Mouse (Mus musculus) forebrain, embryonic 15.5 days (tissue): ENCODE measurements around the gene Fgfr2. TPM values are rescaled to one million over a fixed set of nuclear protein-coding genes. Genes with fewer than 3 reads are reported as not detected.
A peak's percentile ranks its signal among the peaks of the same experiment; 100 is the strongest.

Experiments used
- ATAC-seq: fragments of 200-750 bp; cut with Nextera tagmentation; replicated peaks from 2 replicates; pipeline ENCODE4 v1.8.0; 2017; ENCODE audit warnings: mild to moderate bottlenecking, moderate TSS enrichment, moderate library complexity
- H3K27ac ChIP-seq: fragments of 300-500 bp; sonication (generic); replicated peaks from 2 replicates; pipeline ENCODE4 v1.5.1; 2015; ENCODE audit warnings: mild to moderate bottlenecking, inconsistent platforms
- H3K27me3 ChIP-seq: fragments of 300-500 bp; sonication (generic); 2 replicates; pipeline ENCODE4 v1.6.1; 2015; ENCODE audit warnings: inconsistent platforms
- H3K36me3 ChIP-seq: fragments of 300-500 bp; sonication (generic); 2 replicates; pipeline ENCODE4 v1.6.1; 2015; ENCODE audit warnings: mild to moderate bottlenecking, inconsistent platforms
- H3K4me1 ChIP-seq: fragments of 300-500 bp; sonication (generic); 2 replicates; pipeline ENCODE4 v1.6.1; 2015; ENCODE audit warnings: inconsistent platforms
- H3K4me2 ChIP-seq: fragments of 300-500 bp; sonication (generic); replicated peaks from 2 replicates; pipeline ENCODE4 v1.6.1; 2015; ENCODE audit warnings: mild to moderate bottlenecking, inconsistent platforms
- H3K4me3 ChIP-seq: fragments of 300-500 bp; sonication (generic); 2 replicates; pipeline ENCODE4 v1.5.1; 2015; ENCODE audit warnings: mild to moderate bottlenecking, inconsistent platforms
- H3K9ac ChIP-seq: fragments of 300-500 bp; sonication (generic); replicated peaks from 2 replicates; pipeline ENCODE4 v1.6.1; 2015; ENCODE audit warnings: mild to moderate bottlenecking, inconsistent platforms
- H3K9me3 ChIP-seq: fragments of 300-500 bp; sonication (generic); 2 replicates; pipeline ENCODE4 v1.6.1; 2016; ENCODE audit warnings: inconsistent platforms
- whole genome bisulfite sequencing: fragments of 180-500 bp; shearing (Covaris S2); methylation state at CpG from one replicate; pipeline ENCODE4 v1.1.7; 2015; ENCODE audit warnings: mixed read lengths; 5-methylcytosine and 5-hydroxymethylcytosine counted together
- polyA plus RNA-seq: library from polyadenylated mRNA; unstranded; fragments of >200 nt; fragmentation: Nextera tagmentation; extraction: Ambion mirVana; gene quantifications from 2 replicates; pipeline ENCODE4 v1.2.1, GENCODE M21; 2015

Fgfr2 gene
- polyA plus RNA-seq, 1 experiment from 2014 or later: 48.1 TPM

DNA sequence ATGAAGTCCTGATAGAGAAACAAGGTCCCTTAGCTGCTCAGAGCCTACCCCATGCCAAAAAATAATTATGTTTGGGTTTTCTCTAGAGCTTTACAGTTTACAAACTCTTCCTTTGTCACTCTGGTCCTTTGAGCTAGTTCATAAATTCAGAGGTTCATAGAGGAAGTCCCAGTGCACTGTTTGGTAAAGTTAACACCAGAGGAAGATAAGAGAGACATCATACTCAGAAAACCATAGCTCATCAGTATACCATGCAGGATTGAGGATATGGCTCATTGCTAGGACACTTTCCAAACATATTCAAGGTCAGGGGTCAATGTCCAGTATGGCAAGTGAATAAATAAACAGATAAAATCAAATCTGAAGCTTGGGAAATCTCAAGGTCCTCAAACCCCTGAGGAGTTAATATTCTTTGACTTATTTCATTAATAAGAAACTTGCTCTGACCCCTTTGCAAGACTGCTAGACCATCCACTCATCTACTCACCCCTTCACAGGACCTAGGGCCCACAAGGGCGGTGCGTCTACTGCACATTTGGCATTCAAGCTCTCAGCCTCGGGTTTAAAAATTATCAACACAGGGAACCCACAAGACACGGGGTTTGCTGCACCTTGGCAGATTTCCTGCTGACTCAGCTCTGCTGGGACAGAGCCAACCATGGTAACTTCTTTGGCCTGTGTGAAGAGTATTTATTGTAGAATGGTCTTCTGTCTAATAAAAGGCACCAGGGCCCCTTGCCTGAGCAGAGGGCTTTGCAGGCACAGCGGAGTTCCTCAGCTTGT is 797.4 kb downstream of the Fgfr2 start:
- WGBS: 56% methylated on average over 5 of the region's 5 CpGs
- Histone ChIP-seq H3K27me3 (0 out of 2 replicates have a peak, but pooled peaks cover 2% of the 10 kb centered on the region), H3K4me2 (no peak overlapping the region), H3K4me3 (no peak overlapping the region), H3K9ac (no peak overlapping the region), H3K36me3 (no peaks in the 10 kb centered on the region), H3K9me3 (no peaks in the 10 kb centered on the region), H3K27ac (no peak overlapping the region), H3K4me1 (peaks cover 3% of the 10 kb centered on the region)
- no peak for ATAC-seq

GRCm38 (mm10) chr7:132323430-132323829 is 799.7 kb downstream of the Fgfr2 start:
- Histone ChIP-seq H3K36me3 (no peaks in the 10 kb centered on the region), H3K4me3 (no peak overlapping the region), H3K4me2 (no peak overlapping the region), H3K9me3 (no peaks in the 10 kb centered on the region), H3K27ac (no peak overlapping the region), H3K9ac (no peak overlapping the region), H3K27me3 (0 out of 2 replicates have a peak, but pooled peaks cover 2% of the 10 kb centered on the region), H3K4me1 (peaks cover 3% of the 10 kb centered on the region)
- 79% methylated on average over 5 of the region's 5 CpGs for WGBS
- no peak for ATAC-seq

- H3K27me3 ChIP-seq: no peaks in the 10 kb centered on the region
- no peaks in the 10 kb centered on the region for H3K36me3 ChIP-seq
- no peaks in the 10 kb centered on the region for H3K9me3 ChIP-seq
- no peak overlapping the region for H3K27ac ChIP-seq
- H3K4me1 ChIP-seq: peaks cover 11% of the 10 kb centered on the region
- H3K9ac ChIP-seq: no peak overlapping the region
- H3K4me3 ChIP-seq: no peak overlapping the region
- WGBS: 74% methylated on average over 2 of the region's 2 CpGs
- H3K4me2 ChIP-seq: no peak overlapping the region
- no peak for ATAC-seq
Measured at GRCm38 (mm10) chr7:132321392-132321958, 801.7 kb downstream of the Fgfr2 start.

- Histone ChIP-seq H3K27me3 (no peaks in the 10 kb centered on the region), H3K9me3 (no peaks in the 10 kb centered on the region), H3K36me3 (no peaks in the 10 kb centered on the region), H3K9ac (peak within 1 kb of the TSS; percentile 73), H3K4me3 (peak within 1 kb of the TSS; percentile 68), H3K4me1 (peaks cover 38% of the 10 kb centered on the region), H3K27ac (peak within 1 kb of the TSS; percentile 82), H3K4me2 (peak within 1 kb of the TSS; percentile 97)
- ATAC-seq: peak; percentile 47
- WGBS: under 1% methylated on average over 34 of the region's 34 CpGs
Measured at GRCm38 (mm10) chr7:132317036-132317541, 806.1 kb downstream of the Fgfr2 start, which contains the start of gene Chst15. Chst15 (minus strand) TSS chr7:132317228.

DNA sequence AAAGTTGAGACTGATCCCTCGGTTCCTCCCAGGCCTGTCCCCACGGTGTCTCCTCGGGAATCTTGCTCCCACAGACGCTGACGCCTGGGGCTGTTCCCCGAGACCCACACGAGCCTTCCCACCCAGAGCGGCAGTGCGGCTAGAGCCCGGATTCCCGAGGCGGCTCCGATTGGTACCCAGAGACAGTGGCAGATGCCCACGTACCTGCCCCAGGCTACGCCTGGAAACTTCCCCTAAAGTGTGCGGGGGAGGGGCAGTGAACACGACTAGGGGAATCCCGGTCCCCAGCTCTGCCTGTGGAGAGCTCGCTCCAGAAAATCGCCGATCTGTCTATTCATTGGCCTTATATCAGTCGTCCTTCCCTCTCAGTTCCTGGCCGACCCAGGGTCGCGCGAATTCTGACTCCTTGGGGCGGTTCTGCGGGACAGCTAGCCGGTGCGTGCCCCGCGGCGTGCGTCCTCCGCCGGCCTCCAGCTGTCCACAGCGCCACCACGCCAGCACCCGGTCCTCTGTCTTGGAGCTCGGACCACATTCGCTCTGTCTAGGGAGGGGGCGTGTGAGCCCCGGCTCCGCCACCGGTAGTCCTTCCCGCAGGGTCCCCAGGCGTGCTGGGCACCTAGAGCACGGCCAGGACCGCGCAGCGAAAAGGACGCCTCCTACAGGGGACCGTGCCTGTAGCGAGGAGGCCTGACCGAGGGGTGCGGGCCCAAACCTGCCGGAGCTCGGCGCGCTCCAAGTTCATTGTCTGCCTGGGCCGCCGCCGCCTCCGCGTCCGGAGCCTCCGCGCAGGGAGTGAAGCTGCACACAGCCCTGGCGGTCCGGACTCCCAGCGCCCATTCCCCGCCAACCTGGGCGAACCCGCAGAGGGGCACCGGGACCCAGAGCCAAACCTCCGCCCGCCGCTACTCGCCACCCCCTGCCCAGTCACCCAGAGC is 806.8 kb downstream of the Fgfr2 start:
- Histone ChIP-seq H3K4me2 (peak overlapping the region; percentile 97), H3K36me3 (no peaks in the 10 kb centered on the region), H3K9me3 (no peaks in the 10 kb centered on the region), H3K27me3 (no peaks in the 10 kb centered on the region), H3K27ac (peak overlapping the region; percentile 82), H3K4me3 (peak overlapping the region; percentile 68), H3K4me1 (peaks cover 41% of the 10 kb centered on the region), H3K9ac (peak overlapping the region; percentile 73)
- WGBS: under 1% methylated on average over 78 of the region's 79 CpGs
- ATAC-seq: peak; percentile 71

DNA sequence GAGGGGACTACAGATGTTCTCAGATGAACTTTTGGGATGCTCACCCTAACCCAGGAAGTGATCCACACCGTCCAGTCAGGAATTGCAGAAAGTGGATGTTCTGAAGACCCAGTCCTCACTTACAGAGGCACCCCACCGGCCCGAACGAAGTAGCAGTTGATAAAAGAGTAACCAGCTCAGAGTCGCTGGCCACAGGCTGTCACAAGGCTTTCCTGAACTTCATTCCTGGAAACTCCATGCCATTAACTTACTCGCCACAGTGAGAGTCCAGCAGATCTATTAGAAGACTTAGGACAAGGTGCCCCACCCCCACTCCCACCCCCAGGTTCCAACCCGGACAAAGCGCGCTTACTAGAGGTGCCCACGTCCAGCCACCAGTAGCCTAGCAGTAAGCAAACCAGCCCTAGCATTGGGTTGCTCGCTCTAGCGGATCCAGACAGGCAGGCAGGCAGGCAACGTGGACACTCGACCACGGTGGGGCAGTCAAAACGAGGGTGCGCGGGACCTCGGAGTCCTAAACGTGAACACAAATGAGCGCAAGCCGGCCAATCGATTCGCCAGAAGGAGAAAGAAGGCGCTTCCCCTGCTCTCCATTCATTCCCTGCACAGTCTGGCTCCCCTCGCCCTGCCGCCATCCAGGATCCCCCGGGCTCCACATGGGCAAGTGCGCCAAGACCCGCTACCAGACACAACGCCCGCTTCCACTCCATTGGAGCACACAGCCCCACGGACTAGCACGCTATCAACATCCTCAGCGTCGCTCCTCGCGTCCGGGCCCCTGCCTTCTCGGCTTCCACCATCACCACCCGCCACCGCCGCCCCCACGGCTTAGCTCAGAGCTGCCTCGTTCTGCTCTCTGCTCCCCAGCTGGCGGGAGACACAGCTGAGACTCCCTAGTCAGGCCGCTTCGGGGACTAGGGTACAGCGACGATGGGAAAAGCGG is 807.7 kb downstream of the Fgfr2 start:
- Histone ChIP-seq H3K36me3 (no peaks in the 10 kb centered on the region), H3K4me2 (peak overlapping the region; percentile 97), H3K27ac (peak overlapping the region; percentile 82), H3K4me3 (peak overlapping the region; percentile 68), H3K27me3 (no peaks in the 10 kb centered on the region), H3K4me1 (peaks cover 46% of the 10 kb centered on the region), H3K9me3 (no peaks in the 10 kb centered on the region), H3K9ac (peak overlapping the region; percentile 73)
- ATAC-seq: peak; percentile 78
- WGBS: under 1% methylated on average over 51 of the region's 51 CpGs

- Histone ChIP-seq H3K4me3 (no peak overlapping the region), H3K36me3 (no peaks in the 10 kb centered on the region), H3K4me2 (no peak overlapping the region), H3K27ac (no peak overlapping the region), H3K9me3 (no peaks in the 10 kb centered on the region), H3K4me1 (peaks cover 41% of the 10 kb centered on the region), H3K9ac (no peak overlapping the region), H3K27me3 (no peaks in the 10 kb centered on the region)
- 79% methylated on average over 8 of the region's 8 CpGs for whole genome bisulfite sequencing
- no peak for ATAC-seq
Measured at GRCm38 (mm10) chr7:132312396-132312795, 810.8 kb downstream of the Fgfr2 start.

GRCm38 (mm10) chr7:132308537-132309191 is 814.5 kb downstream of the Fgfr2 start:
- H3K27me3 ChIP-seq: no peaks in the 10 kb centered on the region
- H3K4me1 ChIP-seq: peaks cover 27% of the 10 kb centered on the region
- H3K9me3 ChIP-seq: no peaks in the 10 kb centered on the region
- WGBS: 81% methylated on average over 5 of the region's 5 CpGs
- no peak overlapping the region for H3K4me3 ChIP-seq
- ATAC-seq: no peak
- H3K9ac ChIP-seq: no peak overlapping the region
- no peak overlapping the region for H3K27ac ChIP-seq
- H3K4me2 ChIP-seq: no peak overlapping the region
- no peaks in the 10 kb centered on the region for H3K36me3 ChIP-seq

DNA sequence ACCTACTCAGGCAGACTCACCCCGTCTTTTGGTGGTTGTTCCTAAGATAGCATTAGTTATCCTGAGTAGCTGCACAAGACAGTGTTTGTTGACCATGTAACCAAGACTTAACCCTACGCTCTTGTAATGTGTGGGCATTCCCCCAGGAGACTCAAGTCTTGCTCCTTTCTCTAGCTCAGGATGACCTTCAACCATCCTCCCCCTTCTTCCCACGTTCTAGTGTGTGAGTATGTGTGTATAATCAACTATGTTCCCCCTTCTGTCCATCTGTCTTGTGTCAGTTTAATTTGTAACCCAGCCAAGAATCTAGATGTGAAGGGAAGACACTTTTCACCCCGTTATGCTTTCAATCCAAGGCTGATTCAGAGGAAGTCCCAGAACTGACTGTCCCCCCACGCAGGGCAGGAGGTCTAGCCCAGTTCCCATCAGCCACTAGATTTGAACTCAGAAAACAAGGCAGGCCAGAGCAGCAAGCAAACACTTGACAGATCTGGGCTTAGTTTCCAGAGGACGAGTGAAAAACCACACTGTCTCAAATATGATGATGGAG is 815.4 kb downstream of the Fgfr2 start:
- ATAC-seq: no peak

GRCm38 (mm10) chr7:132306671-132307412 is 816.3 kb downstream of the Fgfr2 start:
- no peak for ATAC-seq
- WGBS: 98% methylated on average over 8 of the region's 8 CpGs
- peaks cover 13% of the 10 kb centered on the region; the same call in 1 of the 2 replicates for H3K4me1 ChIP-seq

More for the DNA sequence above, 815.4 kb downstream of the Fgfr2 start:
- Histone ChIP-seq H3K36me3 (no peaks in the 10 kb centered on the region), H3K27me3 (no peaks in the 10 kb centered on the region), H3K9me3 (no peaks in the 10 kb centered on the region), H3K4me1 (peaks cover 18% of the 10 kb centered on the region; the same call in 1 of the 2 replicates), H3K9ac (no peak overlapping the region), H3K4me2 (no peak overlapping the region), H3K27ac (no peak overlapping the region), H3K4me3 (no peak overlapping the region)
- 74% methylated on average over 6 of the region's 6 CpGs for WGBS

More at GRCm38 (mm10) chr7:132306671-132307412, 816.3 kb downstream of the Fgfr2 start:
- H3K4me2 ChIP-seq: no peak overlapping the region
- no peaks in the 10 kb centered on the region for H3K27me3 ChIP-seq
- no peak overlapping the region for H3K9ac ChIP-seq
- no peak overlapping the region for H3K4me3 ChIP-seq
- no peaks in the 10 kb centered on the region for H3K36me3 ChIP-seq
- H3K9me3 ChIP-seq: no peaks in the 10 kb centered on the region
- H3K27ac ChIP-seq: no peak overlapping the region
